Mouse (Mus musculus) lung, adult 2 months (tissue): ENCODE results near the gene Snip1.

Experiments
- CTCF ChIP-seq: fragments of 200-500 bp; IDR thresholded peaks from 2 replicates; pipeline ENCODE4 v1.5.1; 2011; ENCODE audit warnings: mild to moderate bottlenecking, low read length, control low read depth; ENCODE audit not compliant: insufficient read depth
- POLR2A ChIP-seq: fragments of 200-500 bp; IDR thresholded peaks from 2 replicates; pipeline ENCODE4 v1.6.1; 2011; ENCODE audit warnings: low read depth, mild to moderate bottlenecking, control low read depth, low read length, borderline replicate concordance; ENCODE audit errors: extremely low read depth

DNA sequence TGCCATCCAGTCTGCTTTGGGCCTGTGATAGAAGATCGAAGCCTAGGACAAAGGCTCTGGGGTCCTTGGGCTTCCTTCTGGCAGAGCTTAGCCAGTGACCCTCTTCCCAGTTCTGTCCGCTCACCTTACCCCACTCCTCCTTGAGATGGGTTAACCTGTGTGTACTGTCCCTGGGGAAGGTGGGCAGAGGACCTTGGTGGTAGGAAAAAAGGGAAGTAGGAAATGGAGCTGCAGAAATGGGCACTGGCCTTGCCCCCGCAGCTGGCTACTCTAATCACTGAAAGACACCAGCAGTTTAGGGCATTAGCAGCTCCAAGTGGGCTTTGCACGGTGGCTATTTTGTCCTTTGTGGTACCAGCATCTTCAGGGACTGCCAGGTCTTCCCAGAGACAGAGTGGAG, 48.6 kb downstream of the Snip1 start:
- TF ChIP-seq CTCF (no peak), POLR2A (no peak)
